Mouse (Mus musculus): ENCODE results near the gene Asap2.

Gene Asap2

DNA sequence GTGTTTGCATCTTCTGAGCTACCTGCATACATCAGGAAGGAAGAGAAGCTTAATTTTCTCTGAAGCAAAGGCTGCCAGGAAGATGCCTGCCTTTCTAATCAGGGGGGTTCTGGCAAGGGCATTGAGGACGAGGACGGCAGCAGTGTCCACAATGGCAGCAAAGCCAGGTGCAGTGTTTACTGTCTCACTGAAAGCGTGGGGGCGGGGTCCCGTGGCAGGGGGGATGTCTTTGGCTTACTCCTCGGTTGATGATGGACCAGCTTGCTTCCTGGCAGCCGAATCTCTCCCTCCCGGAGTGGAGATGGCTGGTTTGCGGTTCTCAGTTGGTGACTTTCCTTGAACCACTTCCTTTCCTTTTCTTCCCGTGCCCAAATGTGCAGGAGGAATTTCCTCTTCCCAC, 142.3 kb downstream of the Asap2 start:
- no peak for DNase-seq (ENCODE audit: low spot score in 2 of 2)

GRCm38 (mm10) chr12:21133031-21133430, 142.8 kb downstream of the Asap2 start:
- no peak for DNase-seq (ENCODE audit: low spot score in 2 of 2)

GRCm38 (mm10) chr12:21133972-21134859, 144.0 kb downstream of the Asap2 start:
- DNase-seq (ENCODE audit: low spot score in 2 of 2), result no peak

DNA sequence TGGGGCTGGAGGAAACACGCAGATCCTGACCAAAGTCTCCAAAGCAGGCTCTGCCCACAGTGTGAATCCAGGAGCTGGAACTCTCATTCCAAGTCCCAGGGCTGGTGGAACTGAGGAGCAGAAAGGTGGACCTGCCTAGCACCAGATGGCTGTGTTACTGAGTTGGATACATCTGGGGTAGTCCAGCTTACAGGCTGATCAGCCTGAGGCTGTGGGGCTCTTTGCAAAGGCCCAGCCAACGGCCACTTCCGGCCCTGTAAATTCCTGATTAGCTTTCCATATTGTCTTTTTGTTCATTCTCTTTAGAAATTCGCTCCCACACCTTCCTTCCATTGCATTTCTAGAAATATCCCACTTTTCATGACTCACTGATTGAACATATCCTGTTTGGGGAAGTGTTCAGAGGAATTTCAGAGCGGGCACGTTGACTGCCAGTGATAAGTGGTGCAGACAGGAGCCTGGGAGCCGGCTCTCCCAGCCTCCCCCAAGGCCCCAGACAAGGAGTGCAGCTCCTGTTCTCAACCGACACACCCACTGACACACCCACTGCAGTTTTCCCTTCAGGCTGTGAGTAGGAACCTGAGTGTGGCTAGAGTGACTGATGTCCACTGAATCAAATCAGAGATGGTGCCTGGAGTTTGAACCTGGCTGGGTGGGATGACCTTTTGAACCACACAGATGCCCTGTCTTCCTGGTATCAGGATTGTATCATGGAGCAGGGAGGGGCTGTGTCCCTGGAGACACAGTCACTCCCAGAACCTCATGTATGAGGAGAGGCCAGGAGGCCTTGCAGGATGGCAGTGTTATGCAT, 145.6 kb downstream of the Asap2 start:
- DNase-seq (ENCODE audit: low spot score in 2 of 2), result peak in 1 of 2 experiments; percentile 44

DNA sequence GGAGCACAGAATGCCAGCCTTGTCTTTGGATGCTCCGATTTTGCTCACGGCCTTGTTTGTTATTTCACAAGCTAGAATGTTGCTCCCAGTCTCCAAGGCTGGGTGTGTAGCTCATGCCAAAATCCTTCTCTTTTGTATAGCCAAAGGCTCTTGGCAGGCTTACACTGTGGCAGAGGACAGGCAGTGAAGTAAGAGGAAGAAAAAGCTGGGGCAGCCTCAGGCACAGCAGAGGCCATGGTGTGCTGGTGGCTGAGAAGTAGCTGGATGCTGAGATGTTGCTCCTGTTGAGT, 146.1 kb downstream of the Asap2 start:
- no peak for DNase-seq (ENCODE audit: low spot score in 2 of 2)

GRCm38 (mm10) chr12:21139560-21139959, 149.3 kb downstream of the Asap2 start:
- no peak for DNase-seq (ENCODE audit: low spot score in 2 of 2)

- DNase-seq (ENCODE audit: low spot score in 2 of 2), result peak; percentile 65 to 80
Observed at GRCm38 (mm10) chr12:21140153-21140552, 149.9 kb downstream of the Asap2 start.

DNA sequence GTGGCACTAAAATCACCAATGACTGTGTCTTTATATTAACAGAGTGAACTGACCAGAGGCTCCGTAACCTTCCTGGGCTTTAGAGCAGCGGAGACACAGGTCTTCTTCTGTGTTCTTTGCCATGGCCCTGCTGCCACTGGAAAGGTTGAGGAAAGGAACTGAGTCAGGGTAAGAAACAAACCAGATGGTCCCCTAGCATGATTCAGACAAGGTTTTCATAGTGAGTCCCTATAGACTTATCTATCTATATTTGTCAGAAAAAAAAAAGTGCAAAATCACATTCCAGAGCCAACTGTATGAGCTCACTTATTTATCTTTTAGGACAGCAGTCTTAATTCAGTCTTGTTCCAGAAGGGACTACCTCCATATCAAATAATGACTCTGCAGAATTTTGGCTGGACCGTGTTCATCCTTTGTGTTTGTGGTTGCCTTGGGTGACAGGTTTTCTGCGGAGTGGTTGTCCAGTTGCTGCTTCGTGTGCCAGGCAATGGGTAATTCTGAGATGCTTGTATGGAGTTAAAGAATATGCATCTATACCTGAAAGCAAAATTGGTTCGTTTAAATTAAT, 150.6 kb downstream of the Asap2 start:
- no peak for DNase-seq (ENCODE audit: low spot score in 2 of 2)

DNA sequence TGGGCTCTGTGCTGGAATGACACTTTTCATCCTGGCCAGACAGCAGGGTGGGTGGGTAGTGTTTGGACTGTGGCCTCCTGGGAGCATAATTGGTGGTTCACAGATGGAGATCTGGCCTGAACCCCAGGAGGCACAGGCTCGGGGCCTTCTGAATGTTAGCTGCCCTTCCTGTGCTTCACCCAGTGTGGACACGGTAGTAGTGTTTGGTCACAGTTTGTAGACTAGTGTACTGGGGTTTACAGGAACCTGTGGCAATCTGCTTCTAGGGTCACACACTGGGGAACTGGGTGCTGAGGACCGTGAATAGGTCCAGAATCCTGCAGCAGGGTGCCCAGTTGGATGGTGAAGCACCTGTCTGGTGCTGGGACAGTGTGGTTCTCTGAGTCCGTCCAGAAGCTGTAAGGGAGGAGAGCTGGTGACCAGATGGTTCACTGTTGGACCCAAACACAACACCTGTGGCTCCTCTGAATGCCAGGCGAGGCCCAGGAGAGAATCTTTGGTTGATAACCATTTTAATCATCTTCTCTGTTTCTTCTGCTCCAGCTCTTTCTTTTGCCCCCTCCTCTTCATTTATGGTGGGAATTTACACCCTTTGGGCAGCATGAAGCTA, 151.5 kb downstream of the Asap2 start:
- no peak for DNase-seq (ENCODE audit: low spot score in 2 of 2)

GRCm38 (mm10) chr12:21142489-21143254, 152.4 kb downstream of the Asap2 start:
- DNase-seq (ENCODE audit: low spot score in 2 of 2), result no peak

- no peak for DNase-seq (ENCODE audit: low spot score in 2 of 2)
Observed at GRCm38 (mm10) chr12:21144602-21145001, 154.3 kb downstream of the Asap2 start.

DNA sequence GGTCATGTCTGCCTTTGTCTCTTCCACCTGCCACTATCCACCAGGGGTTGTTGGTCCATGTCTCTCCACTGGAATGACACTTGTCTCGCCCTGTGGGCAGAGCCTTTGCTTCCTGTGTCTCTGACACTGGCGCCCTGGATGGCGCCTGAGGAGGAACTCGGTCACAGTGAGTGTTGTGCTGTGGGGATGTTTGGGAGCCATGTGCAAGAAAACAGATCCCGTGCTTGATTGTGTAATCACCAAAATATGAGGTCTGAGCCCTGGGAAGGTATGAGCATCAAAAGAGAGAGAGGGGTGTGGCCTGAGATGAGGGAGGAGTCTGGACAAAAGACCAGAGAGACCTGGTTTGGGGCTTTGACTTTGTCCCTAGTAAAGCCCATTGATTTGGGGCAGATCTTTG, 154.8 kb downstream of the Asap2 start:
- DNase-seq (ENCODE audit: low spot score in 2 of 2), result no peak

GRCm38 (mm10) chr12:21146826-21147225, 156.6 kb downstream of the Asap2 start:
- DNase-seq (ENCODE audit: low spot score in 2 of 2), result no peak

GRCm38 (mm10) chr12:21153279-21153707, 163.0 kb downstream of the Asap2 start:
- DNase-seq (ENCODE audit: low spot score in 2 of 2), result peak; percentile 57 to 69

- no peak for DNase-seq (ENCODE audit: low spot score in 2 of 2)
Observed at GRCm38 (mm10) chr12:21155062-21155461, 164.8 kb downstream of the Asap2 start.

DNA sequence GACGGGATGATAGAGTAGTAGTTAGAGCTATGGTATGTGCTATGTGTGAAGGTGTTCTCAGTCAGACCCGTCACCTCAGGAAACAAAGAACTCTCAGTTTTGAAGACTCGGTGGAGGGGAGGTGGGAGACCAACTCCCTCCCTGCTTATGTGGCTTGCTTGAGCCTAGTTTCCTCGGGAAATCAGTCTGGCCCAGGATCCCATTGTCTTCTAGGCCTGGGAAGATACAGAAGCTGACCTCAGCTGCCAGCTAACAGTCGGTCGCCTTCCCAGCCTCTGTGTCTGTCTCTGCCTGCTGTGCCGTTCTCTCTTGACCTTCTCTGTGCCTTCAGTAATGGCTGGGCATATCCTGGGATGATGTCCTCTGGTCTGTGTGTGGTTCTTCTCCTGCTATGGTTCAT, 169.0 kb downstream of the Asap2 start:
- no peak for DNase-seq (ENCODE audit: low spot score in 2 of 2)

GRCm38 (mm10) chr12:21160327-21160828, 170.1 kb downstream of the Asap2 start:
- DNase-seq (ENCODE audit: low spot score in 2 of 2), result no peak

DNA sequence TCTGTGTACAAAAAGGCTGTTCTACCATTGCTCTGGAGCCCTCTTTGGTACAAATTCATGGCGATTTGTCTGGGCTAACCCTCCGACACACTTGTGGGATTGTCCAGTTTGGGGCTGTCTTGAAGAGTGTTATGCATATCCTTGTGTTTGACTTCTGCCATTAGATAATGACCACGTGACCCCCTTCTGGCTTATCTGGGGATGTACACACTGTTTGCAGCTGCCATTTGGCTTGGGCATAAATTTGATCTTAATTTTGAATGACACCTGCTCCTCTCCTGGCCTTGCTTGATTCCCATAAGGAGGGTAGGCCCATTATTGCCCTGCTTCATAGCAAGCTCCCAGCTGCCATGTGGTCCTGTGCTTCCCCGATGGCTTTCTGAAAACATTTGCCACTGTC, 171.6 kb downstream of the Asap2 start:
- DNase-seq (ENCODE audit: low spot score in 2 of 2), result no peak

- no peak for DNase-seq (ENCODE audit: low spot score in 2 of 2)
Observed at GRCm38 (mm10) chr12:21163706-21164105, 173.4 kb downstream of the Asap2 start.

GRCm38 (mm10) chr12:21164251-21164650, 174.0 kb downstream of the Asap2 start:
- DNase-seq (ENCODE audit: low spot score in 2 of 2), result no peak

DNA sequence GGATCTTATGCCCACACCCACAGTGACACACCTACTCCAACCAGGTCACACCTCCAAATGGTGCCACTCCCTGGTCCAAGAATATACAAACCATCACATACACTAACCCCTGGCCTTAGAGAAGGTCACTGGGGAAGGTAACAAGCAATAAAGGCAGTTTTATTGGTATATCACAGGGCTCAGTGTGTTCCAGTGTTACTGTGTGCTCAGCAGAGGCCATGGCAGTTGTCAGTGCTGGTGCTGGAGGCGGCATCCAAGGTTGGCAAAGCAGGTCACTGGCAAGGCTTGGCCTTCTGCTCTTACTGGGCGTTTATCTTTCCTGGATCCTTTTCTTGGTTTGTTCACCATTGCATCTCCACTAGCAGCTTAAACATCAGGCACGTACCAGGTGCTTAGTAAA, 174.9 kb downstream of the Asap2 start:
- no peak for DNase-seq (ENCODE audit: low spot score in 2 of 2)

Measured in right cerebral cortex, postnatal 36 days (tissue).